Comparison of ENCODE assay signal across 18 mouse cellular contexts in the genomic region with DNA sequence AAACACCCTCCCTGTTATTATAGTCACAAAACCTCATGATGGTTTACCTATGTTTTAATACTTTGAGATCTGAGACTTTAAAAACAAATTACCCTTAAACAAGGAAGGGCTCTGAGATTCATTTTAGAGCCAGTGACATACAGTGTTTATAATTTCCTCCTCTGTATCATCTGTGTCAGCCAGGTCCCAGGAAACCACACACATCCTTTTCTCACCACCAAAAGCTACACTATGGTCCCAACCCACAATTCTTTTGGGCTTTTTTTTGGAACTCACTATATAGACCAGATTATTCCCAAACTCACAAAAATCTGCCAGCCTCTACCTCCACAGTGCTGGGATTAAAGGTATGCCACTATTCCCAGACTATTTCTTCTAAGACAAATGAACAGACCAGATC.
"Had no signal": no experiment of that assay in that cellular context is flagged by ENCODE, and none has a peak within 500 bp of the region (broad histone marks: within the 10 kb centered on the region; RNA-seq: fewer than 3 reads in every experiment).

No protein-coding gene starts in this region.

- H3K4me1 ChIP-seq: midbrain, embryonic 10.5 days; midbrain, embryonic 12.5 days; neural tube, embryonic 13.5 days; neural tube, embryonic 15.5 days; stomach, embryonic 15.5 days had no signal

- H3K9me3 ChIP-seq: midbrain, embryonic 10.5 days; midbrain, embryonic 12.5 days; neural tube, embryonic 13.5 days; neural tube, embryonic 15.5 days; stomach, embryonic 15.5 days had no signal

- ATAC-seq: midbrain, embryonic 16.5 days had no signal

- H3K27me3 ChIP-seq: midbrain, embryonic 12.5 days; neural tube, embryonic 13.5 days; neural tube, embryonic 15.5 days; stomach, embryonic 15.5 days had no signal

- H3K36me3 ChIP-seq: midbrain, embryonic 12.5 days; neural tube, embryonic 13.5 days; neural tube, embryonic 15.5 days had no signal

- H3K27ac ChIP-seq: midbrain, embryonic 10.5 days; midbrain, embryonic 12.5 days; neural tube, embryonic 13.5 days; neural tube, embryonic 15.5 days; stomach, embryonic 15.5 days; stomach, postnatal 0 days had no signal

- H3K4me3 ChIP-seq: midbrain, embryonic 10.5 days; midbrain, embryonic 12.5 days; myocyte; neural tube, embryonic 13.5 days; neural tube, embryonic 15.5 days; stomach, embryonic 15.5 days had no signal

- DNase-seq: lung, embryonic 14.5 days; lung, postnatal 10 days; lung, postnatal 4 days; midbrain, embryonic 14.5 days; retina, postnatal 1 day; right cerebral cortex, adult 18-20 months; right cerebral cortex, postnatal 14 days; thymus, adult 2 months; thymus, postnatal 25 days; thymus, postnatal 4 days had no signal

- H3K9ac ChIP-seq: lung, embryonic 14.5 days; midbrain, embryonic 12.5 days; neural tube, embryonic 13.5 days; neural tube, embryonic 15.5 days; stomach, embryonic 15.5 days had no signal

- H3K4me2 ChIP-seq: lung, embryonic 14.5 days; midbrain, embryonic 12.5 days; neural tube, embryonic 13.5 days; neural tube, embryonic 15.5 days; stomach, embryonic 15.5 days had no signal
